Mouse (Mus musculus): ENCODE measurements around the gene Cyp2ab1.
"Not testable (repeated sequence)": the region's sequence is repeated elsewhere in the genome, so short reads cannot be mapped to it uniquely, and the experiment has no call there.

Gene Cyp2ab1

DNA sequence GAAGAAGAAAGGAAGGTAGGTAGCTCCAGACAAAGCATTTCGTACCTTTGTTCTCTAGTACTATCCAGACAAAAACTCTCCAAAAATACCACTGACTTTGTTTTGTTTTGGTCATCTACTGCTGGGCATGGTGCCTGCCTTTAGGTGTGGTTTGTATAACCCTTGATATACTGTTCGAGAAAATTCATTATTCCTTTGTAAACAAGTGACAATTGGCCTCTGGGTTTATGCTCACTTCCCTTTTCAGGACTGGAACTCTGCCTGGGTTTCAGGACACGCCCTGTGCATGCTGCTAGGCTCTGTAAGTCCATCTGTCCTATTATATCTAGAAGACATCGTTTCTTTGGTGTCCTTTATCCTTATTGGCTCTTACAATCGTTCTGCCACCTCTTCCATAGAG lies at the start of gene Cyp2ab1:
Gene Cyp2ab1, minus strand, starts transcription at position 119 of the 400 bp plus-strand sequence.
- DNase-seq (ENCODE audit: low spot score): no peak

- no peak for DNase-seq (ENCODE audit: low spot score)
Observed at GRCm38 (mm10) chr16:20371731-20372130, 46.5 kb upstream of the Cyp2ab1 start.

GRCm38 (mm10) chr16:20368221-20368620 lies 43.0 kb upstream of the Cyp2ab1 start:
- no peak for DNase-seq (ENCODE audit: low spot score)

DNA sequence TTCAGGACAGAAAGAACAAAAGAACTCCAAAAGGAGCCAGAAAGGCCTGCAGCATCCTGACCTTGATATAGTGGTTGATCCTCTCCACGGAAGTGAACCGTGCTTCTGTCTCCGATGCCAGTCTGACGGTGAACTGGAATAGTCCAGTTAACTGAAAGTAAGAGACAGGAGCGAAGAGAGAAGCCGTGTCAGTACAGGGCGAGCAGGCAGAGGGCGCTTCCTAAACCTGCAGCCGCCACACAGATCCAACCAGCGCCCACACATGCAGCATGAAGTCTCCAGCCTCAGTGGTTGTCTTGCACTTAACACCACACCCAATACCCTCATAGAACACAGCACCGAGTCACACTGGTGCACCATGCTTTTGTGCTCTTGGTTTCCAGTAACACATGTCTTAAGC lies 36.9 kb upstream of the Cyp2ab1 start:
- DNase-seq (ENCODE audit: low spot score): no peak

DNA sequence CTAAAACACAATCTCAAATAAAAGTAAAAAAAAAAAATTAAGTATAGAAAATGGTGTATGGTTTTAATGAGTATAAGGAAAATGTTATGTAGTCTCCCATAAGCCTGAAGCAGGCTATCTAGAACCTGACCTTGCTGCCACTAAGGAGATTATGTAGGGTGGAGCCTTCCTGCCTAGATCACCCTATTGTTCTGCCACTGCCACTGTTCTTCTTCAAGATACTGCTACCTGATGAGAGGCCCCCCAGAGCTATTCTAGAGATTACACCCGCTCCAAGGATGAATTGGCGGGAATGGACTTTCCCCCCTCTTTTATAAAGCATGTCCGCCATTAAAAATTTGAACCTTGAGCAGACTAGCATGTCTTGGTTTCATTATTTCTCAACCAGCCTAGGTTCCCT lies 36.3 kb upstream of the Cyp2ab1 start:
- DNase-seq (ENCODE audit: low spot score): not testable (repeated sequence)

GRCm38 (mm10) chr16:20359643-20360295 lies 34.6 kb upstream of the Cyp2ab1 start:
- no peak for DNase-seq (ENCODE audit: low spot score)

DNA sequence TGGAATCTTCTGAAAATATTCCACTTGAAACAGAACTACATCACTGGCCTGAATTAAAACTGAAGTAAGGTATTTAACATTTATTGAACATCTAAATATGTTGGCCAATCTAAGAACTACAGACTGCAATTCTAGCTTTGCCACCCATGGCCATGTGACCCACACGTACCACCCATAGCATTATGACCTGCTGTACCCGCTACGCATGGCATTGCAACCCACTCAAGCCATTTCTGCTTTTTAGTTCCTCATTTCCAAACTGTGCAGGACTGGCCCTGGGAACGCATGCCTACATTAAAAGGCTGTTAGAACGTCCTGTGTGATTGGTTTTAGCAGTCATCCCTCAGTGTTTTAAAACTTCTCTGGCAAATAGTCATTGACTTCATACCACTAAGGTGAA lies 32.6 kb upstream of the Cyp2ab1 start:
- DNase-seq (ENCODE audit: low spot score): no peak

GRCm38 (mm10) chr16:20354762-20355161 lies 29.6 kb upstream of the Cyp2ab1 start:
- DNase-seq (ENCODE audit: low spot score): no peak

- DNase-seq (ENCODE audit: low spot score): no peak
Observed at GRCm38 (mm10) chr16:20354011-20354410, 28.8 kb upstream of the Cyp2ab1 start.

DNA sequence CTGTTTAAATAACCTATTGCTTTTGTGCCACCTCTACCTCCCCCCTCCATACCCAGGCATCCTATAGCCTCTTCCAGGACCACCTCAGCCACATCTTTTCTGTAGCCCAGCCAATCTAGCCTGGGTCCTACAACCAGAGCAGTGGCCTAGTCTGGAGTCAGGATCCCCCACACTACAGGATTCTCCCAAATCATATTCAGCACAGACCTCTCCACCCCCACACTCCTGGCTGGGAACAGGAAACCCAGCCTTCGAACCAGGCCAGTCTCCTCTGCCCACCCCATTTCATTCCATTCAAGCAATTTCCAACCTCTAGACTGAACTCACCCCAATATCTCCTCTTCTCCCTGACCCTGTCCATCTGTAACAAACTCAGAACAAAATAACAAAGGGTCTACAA lies 20.3 kb upstream of the Cyp2ab1 start:
- no peak for DNase-seq (ENCODE audit: low spot score)

GRCm38 (mm10) chr16:20338616-20339015 lies 13.4 kb upstream of the Cyp2ab1 start:
- no peak for DNase-seq (ENCODE audit: low spot score)

GRCm38 (mm10) chr16:20334918-20335317 lies 9.7 kb upstream of the Cyp2ab1 start:
- no peak for DNase-seq (ENCODE audit: low spot score)

GRCm38 (mm10) chr16:20328306-20328705 lies 3.1 kb upstream of the Cyp2ab1 start:
- DNase-seq (ENCODE audit: low spot score): no peak

DNA sequence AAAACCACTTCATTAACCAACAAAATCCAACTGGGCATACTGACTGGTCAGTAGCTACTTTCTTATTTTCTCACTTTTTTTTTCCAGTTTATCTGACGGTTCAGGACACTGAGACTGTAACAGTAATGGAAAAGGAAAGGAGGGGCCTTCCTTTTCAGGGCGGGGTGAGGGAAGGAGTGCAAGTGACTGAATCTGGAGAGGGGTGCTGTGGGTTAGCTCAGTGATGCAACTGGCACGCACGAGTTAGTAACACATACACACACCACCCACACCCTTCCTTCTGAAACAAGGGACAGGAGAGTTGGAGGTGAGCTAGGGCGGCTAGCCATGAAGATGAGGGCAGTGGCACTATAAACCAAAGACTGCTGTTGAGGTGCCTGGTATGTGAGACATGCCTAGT lies 1.3 kb downstream of the Cyp2ab1 start:
- no peak for DNase-seq (ENCODE audit: low spot score)

GRCm38 (mm10) chr16:20322274-20322673 lies 2.9 kb downstream of the Cyp2ab1 start:
- no peak for DNase-seq (ENCODE audit: low spot score)

DNA sequence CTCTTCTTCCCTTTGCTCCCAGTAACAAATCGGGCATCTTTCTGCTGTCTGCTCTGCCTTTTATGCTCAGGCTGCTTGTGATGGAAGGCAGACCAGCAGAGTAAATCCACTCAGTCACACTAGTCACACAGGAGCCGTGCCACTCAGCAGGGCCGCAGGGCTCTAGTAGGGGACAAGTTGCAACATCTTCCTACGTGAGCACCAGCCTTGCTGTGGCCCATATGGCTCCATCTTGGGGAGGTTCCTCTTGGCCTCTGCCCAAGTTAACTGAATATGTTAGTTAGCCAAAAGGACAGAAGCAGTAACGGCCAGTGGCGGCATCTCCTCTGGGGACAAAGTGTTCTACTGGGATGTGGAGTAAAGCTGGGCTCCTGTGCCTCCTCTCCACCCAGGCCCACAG lies 8.4 kb downstream of the Cyp2ab1 start:
- no peak for DNase-seq (ENCODE audit: low spot score)

DNA sequence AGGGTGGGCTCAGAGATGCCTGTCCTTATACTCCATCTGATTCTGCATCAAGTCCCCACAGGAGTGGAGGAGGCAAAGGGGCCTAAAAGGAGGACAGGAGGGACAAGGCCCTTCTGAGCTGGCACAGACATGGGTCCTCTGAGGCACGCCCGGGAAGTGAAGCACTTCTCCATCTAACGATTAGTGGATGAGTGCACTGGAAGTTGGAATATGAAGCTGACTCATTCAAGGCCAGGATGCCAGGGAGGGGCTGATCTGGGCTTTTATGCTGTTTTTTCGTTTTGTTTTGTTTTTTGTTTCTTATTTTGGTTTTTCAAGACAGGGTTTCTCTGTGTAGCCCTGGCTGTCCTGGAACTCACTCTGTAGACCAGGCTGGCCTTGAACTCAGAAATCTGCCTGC lies 9.9 kb downstream of the Cyp2ab1 start:
- no peak for DNase-seq (ENCODE audit: low spot score)

DNA sequence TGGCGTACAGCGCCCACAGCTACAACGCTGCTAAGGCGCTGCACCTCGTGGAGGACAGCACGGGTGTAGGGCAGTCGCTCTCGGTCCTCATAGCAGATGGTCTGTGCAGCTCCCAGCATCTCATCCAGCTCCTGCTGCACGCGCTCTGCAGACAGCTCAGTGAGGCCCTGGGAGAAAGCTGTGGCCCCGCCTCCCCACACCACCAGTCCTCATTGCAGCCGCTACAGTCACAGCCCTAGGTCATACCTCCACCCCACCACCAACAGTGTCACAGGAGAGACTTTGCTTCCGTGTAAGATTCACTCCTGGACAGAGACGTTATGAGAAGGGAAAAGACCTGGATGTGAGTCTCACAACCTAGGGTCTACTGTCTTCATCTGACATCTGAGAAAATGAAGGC lies 12.9 kb downstream of the Cyp2ab1 start:
- no peak for DNase-seq (ENCODE audit: low spot score)

- DNase-seq (ENCODE audit: low spot score): peak; percentile 77
Observed at GRCm38 (mm10) chr16:20301770-20302649, 23.2 kb downstream of the Cyp2ab1 start, which contains the start of gene Parl. Gene Parl, minus strand, starts transcription at chr16:20302387.

- no peak for DNase-seq (ENCODE audit: low spot score)
Observed at GRCm38 (mm10) chr16:20300076-20300475, 25.1 kb downstream of the Cyp2ab1 start.

DNA sequence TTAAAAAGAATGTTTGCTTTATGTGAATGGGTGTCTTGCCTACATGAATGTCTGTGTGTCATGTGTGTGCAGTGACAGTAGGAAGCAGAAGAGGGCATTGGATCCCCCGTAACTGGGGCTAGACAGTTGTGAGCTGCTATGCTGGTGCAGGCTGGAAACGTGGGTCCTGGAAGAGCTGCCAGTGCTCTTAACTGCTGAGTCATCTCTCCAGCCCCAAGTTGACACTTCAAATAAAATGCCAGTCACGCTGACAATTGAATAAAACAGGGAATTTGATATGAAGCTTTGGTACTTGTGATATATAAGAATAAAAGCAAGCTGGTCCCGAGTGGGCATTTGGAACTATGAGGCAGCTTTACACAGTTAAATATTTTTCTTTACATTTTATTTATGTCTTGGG lies 45.0 kb downstream of the Cyp2ab1 start:
- DNase-seq (ENCODE audit: low spot score): no peak

DNA sequence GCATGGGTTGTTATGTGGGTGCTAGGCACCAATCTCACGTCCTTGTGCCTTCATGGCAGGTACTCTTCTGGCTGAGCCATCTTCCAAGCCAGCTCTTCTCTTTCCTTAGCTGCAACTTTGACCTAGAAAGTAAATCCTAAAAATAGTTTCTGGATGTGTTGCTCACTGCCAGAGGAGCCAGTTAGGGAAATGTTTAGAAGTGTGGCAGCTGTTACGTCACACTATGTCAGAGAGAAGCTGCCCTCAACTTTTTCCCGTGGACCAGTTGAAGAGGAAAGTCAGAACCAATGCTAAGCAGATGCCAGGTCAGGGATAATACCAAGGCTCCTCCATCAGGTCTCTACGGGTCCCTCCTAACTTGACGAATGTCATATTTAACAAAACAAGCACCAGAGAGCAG lies 45.8 kb downstream of the Cyp2ab1 start:
- no peak for DNase-seq (ENCODE audit: low spot score)

DNA sequence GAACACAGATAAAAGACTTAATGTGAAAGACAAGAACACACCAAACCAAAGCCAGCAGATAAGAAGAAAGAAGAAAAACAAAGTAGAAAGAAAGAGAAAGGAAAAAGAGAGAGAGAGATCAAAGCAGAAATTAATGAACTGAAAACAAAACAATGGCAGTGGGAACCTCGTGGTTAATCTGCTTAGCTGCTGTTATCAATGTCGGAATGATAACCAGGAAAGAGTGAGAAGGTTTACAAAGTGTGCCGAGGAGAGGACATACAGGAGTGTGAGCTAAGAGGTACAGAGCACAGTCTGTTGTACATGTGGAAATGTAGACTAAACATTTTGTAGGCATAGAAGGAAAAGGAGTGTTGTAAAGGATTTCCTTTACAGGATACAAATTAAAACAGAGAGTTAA lies 52.2 kb downstream of the Cyp2ab1 start:
- no peak for DNase-seq (ENCODE audit: low spot score)
